Mouse (Mus musculus): ENCODE data around the gene Grk3.

The Grk3 gene

GRCm38 (mm10) chr5:112935436-112935835, 80.2 kb downstream of the Grk3 start:
- no peak for DNase-seq (ENCODE audit: low spot score)

GRCm38 (mm10) chr5:112932878-112933567, 82.6 kb downstream of the Grk3 start:
- DNase-seq (ENCODE audit: low spot score) = no peak

GRCm38 (mm10) chr5:112931901-112932300, 83.7 kb downstream of the Grk3 start:
- no peak for DNase-seq (ENCODE audit: low spot score)

- DNase-seq (ENCODE audit: low spot score) = no peak
These were observed 87.2 kb downstream of the Grk3 start for GRCm38 (mm10) chr5:112928201-112928881.

GRCm38 (mm10) chr5:112925422-112925821, 90.2 kb downstream of the Grk3 start:
- no peak for DNase-seq (ENCODE audit: low spot score)

- no peak for DNase-seq (ENCODE audit: low spot score)
These were observed 90.8 kb downstream of the Grk3 start for GRCm38 (mm10) chr5:112924806-112925205.

GRCm38 (mm10) chr5:112923841-112924240, 91.8 kb downstream of the Grk3 start:
- DNase-seq (ENCODE audit: low spot score) = no peak

- no peak for DNase-seq (ENCODE audit: low spot score)
These were observed 93.7 kb downstream of the Grk3 start for GRCm38 (mm10) chr5:112921914-112922313.

- DNase-seq (ENCODE audit: low spot score) = no peak
These were observed 105.2 kb downstream of the Grk3 start for GRCm38 (mm10) chr5:112910381-112910780.

- DNase-seq (ENCODE audit: low spot score) = no peak
These were observed 107.4 kb downstream of the Grk3 start for GRCm38 (mm10) chr5:112908169-112908614.

- no peak for DNase-seq (ENCODE audit: low spot score)
These were observed 108.1 kb downstream of the Grk3 start for GRCm38 (mm10) chr5:112907504-112907903.

- DNase-seq (ENCODE audit: low spot score) = no peak
These were observed 119.6 kb downstream of the Grk3 start, which contains the start of gene Myo18b for GRCm38 (mm10) chr5:112895674-112896654. Myo18b (minus strand) TSS chr5:112896362.

- no peak for DNase-seq (ENCODE audit: low spot score)
These were observed 122.0 kb downstream of the Grk3 start for GRCm38 (mm10) chr5:112893462-112894060.

GRCm38 (mm10) chr5:112892411-112892810, 123.2 kb downstream of the Grk3 start:
- DNase-seq (ENCODE audit: low spot score) = no peak

GRCm38 (mm10) chr5:112888651-112889050, 126.9 kb downstream of the Grk3 start:
- no peak for DNase-seq (ENCODE audit: low spot score)

GRCm38 (mm10) chr5:112886687-112887491, 128.7 kb downstream of the Grk3 start:
- no peak for DNase-seq (ENCODE audit: low spot score)

GRCm38 (mm10) chr5:112877391-112878115, 138.0 kb downstream of the Grk3 start:
- no peak for DNase-seq (ENCODE audit: low spot score)

- DNase-seq (ENCODE audit: low spot score) = no peak
These were observed 138.7 kb downstream of the Grk3 start for GRCm38 (mm10) chr5:112876846-112877390.

GRCm38 (mm10) chr5:112872999-112873398, 142.6 kb downstream of the Grk3 start:
- no peak for DNase-seq (ENCODE audit: low spot score)

GRCm38 (mm10) chr5:112870729-112871128, 144.9 kb downstream of the Grk3 start:
- DNase-seq (ENCODE audit: low spot score) = peak; percentile 18
